Mouse (Mus musculus): ENCODE results near the gene Rnf220.

- no peak for TF ChIP-seq CTCF (IDR thresholded peaks at IDR 0.05)
- no peak for TF ChIP-seq EP300 (IDR thresholded peaks at IDR 0.05)
These were observed 3.7 kb downstream of the Rnf220 start for GRCm38 (mm10) chr4:117493161-117493568.

All from lung, postnatal 0 days (tissue).